Comparison of ENCODE assay signal across 10 mouse cellular contexts in the genomic region with DNA sequence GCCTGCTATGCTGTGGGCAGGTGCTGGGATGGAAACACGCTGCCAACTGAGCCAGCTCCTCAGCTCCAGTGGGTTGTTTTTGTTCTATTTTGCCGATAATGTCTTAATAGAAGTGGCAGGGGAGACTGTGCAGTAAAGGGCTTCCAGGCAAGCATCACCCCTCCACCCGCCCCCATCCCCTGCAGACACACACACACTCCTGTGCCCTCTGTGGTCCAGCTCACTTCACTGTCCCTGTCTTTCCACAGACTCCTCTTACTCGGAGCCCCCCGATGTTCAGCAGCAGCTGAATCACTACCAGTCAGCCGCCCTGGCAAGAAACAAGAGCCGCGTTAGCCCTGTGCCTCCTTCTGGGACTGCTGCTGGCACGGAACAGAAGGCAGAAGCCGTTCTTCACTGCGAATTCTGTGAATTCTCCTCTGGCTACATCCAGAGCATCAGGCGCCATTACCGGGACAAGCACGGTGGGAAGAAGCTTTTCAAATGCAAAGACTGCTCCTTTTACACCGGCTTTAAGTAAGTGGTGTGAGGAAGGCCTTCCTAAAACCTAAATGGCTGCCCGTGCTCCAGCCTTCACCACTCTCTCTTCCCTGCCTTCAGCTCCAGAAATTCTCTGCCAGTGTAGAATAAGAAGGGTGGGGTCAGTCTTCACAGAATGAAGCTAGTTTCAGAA.
DNase-seq lines count a peak whose midpoint lies in the region; ATAC-seq lines count a peak whose summit lies in the region.
"Had no signal": no experiment of that assay in that cellular context is flagged by ENCODE, and none has a peak within 500 bp of the region (broad histone marks: within the 10 kb centered on the region; RNA-seq: fewer than 3 reads in every experiment).

No protein-coding gene starts in this region.

- WGBS in forebrain, embryonic 16.5 days = 53% methylated on average over 16 of the region's 16 CpGs
- WGBS in midbrain, embryonic 13.5 days = 71% methylated on average over 16 of the region's 16 CpGs
- WGBS in intestine, embryonic 16.5 days = 79% methylated on average over 16 of the region's 16 CpGs

- H3K4me1 ChIP-seq in forebrain, embryonic 16.5 days (replicated peaks; ENCODE audit: control insufficient read depth, insufficient read depth, low read length) = peaks cover 14% of the 10 kb centered on the region
- H3K4me1 ChIP-seq in midbrain, embryonic 13.5 days (replicated peaks) = peaks cover 5% of the 10 kb centered on the region; the same call in 1 of the 2 replicates
- H3K4me1 ChIP-seq in intestine, embryonic 16.5 days (ENCODE audit: control insufficient read depth, insufficient read depth, low read length) = no peaks in the 10 kb centered on the region
- H3K4me1 ChIP-seq: heart, embryonic 10.5 days had no signal

- no peaks in the 10 kb centered on the region for H3K27me3 ChIP-seq in forebrain, embryonic 16.5 days (replicated peaks; ENCODE audit: control insufficient read depth, insufficient read depth, low read length)
- H3K27me3 ChIP-seq in midbrain, embryonic 13.5 days = no peaks in the 10 kb centered on the region
- H3K27me3 ChIP-seq in intestine, embryonic 16.5 days (replicated peaks; ENCODE audit: control insufficient read depth, insufficient read depth, low read length) = no peaks in the 10 kb centered on the region
- H3K27me3 ChIP-seq: embryonic facial prominence, embryonic 13.5 days had no signal

- H3K4me3 ChIP-seq in forebrain, embryonic 16.5 days (replicated peaks; ENCODE audit: low read length) = no peak overlapping the region
- no peak overlapping the region for H3K4me3 ChIP-seq in midbrain, embryonic 13.5 days (replicated peaks)
- H3K4me3 ChIP-seq in intestine, embryonic 16.5 days (ENCODE audit: low read length) = no peak overlapping the region
- H3K4me3 ChIP-seq: embryonic facial prominence, embryonic 13.5 days; heart, embryonic 10.5 days had no signal

- H3K9ac ChIP-seq in forebrain, embryonic 16.5 days (replicated peaks; ENCODE audit: low read depth, low read length) = no peak overlapping the region
- no peak overlapping the region; the same call in 1 of the 2 replicates for H3K9ac ChIP-seq in midbrain, embryonic 13.5 days (replicated peaks)
- no peak overlapping the region for H3K9ac ChIP-seq in intestine, embryonic 16.5 days (ENCODE audit: low read depth, low read length)
- H3K9ac ChIP-seq: embryonic facial prominence, embryonic 13.5 days had no signal

- DNase-seq in layer of hippocampus, adult 11-12 months (ENCODE audit: low spot score) = peak; percentile 33
- DNase-seq in layer of hippocampus, adult 9-10 months (ENCODE audit: low spot score) = no peak
- peak; percentile 82 for DNase-seq in R1 (ENCODE audit: low read depth, low spot score)
- DNase-seq in spleen, postnatal 14 days (ENCODE audit: low spot score in 2 of 2) = no peak
- DNase-seq in testis, postnatal 10 days (ENCODE audit: low spot score) = no peak

- peak; percentile 36; the same call in 1 of the 2 replicates for ATAC-seq in forebrain, embryonic 16.5 days
- peak; percentile 51; the same call in 1 of the 2 replicates for ATAC-seq in midbrain, embryonic 13.5 days
- no peak for ATAC-seq in intestine, embryonic 16.5 days

- peaks cover 24% of the 10 kb centered on the region for H3K36me3 ChIP-seq in forebrain, embryonic 16.5 days (ENCODE audit: control insufficient read depth, insufficient read depth)
- peaks cover 79% of the 10 kb centered on the region for H3K36me3 ChIP-seq in midbrain, embryonic 13.5 days
- peaks cover 6% of the 10 kb centered on the region; the same call in 1 of the 2 replicates for H3K36me3 ChIP-seq in intestine, embryonic 16.5 days (ENCODE audit: control insufficient read depth, insufficient read depth, low read length)

- no peak overlapping the region for H3K4me2 ChIP-seq in forebrain, embryonic 16.5 days (ENCODE audit: low read length)
- H3K4me2 ChIP-seq in midbrain, embryonic 13.5 days (replicated peaks) = no peak overlapping the region
- H3K4me2 ChIP-seq in intestine, embryonic 16.5 days (ENCODE audit: low read depth, low read length) = no peak overlapping the region
- H3K4me2 ChIP-seq: embryonic facial prominence, embryonic 13.5 days had no signal

- H3K27ac ChIP-seq in forebrain, embryonic 16.5 days (ENCODE audit: low read length) = peak overlapping the region; percentile 71
- peak overlapping the region; percentile 32; the same call in 1 of the 2 replicates for H3K27ac ChIP-seq in midbrain, embryonic 13.5 days
- H3K27ac ChIP-seq in intestine, embryonic 16.5 days (ENCODE audit: low read length) = no peak overlapping the region
- H3K27ac ChIP-seq: embryonic facial prominence, embryonic 13.5 days; heart, embryonic 10.5 days had no signal

- H3K9me3 ChIP-seq in forebrain, embryonic 16.5 days (ENCODE audit: control insufficient read depth, low read length) = no peaks in the 10 kb centered on the region
- no peaks in the 10 kb centered on the region for H3K9me3 ChIP-seq in midbrain, embryonic 13.5 days
- H3K9me3 ChIP-seq in intestine, embryonic 16.5 days (ENCODE audit: control insufficient read depth, low read length) = no peaks in the 10 kb centered on the region
- H3K9me3 ChIP-seq: embryonic facial prominence, embryonic 13.5 days; heart, embryonic 10.5 days had no signal

Comparison
In these comparisons a context has a peak if more than half of its experiments do, and no peak if none do; other contexts are left out.
1. DNase-seq: peak in layer of hippocampus, adult 11-12 months (single experiment) and R1 (single experiment); none in layer of hippocampus, adult 9-10 months (single experiment), spleen, postnatal 14 days (0 of 2) and testis, postnatal 10 days (single experiment).